Mouse (Mus musculus) ovary, postnatal 10 days (tissue): ENCODE data around the gene Rbbp8nl.
A peak's percentile ranks its signal among the peaks of the same experiment; 100 is the strongest.

Experiments
- DNase-seq: peaks from one replicate; pipeline ENCODE4 v3.0.0; 2022; ENCODE audit warnings: low spot score

Gene Rbbp8nl

GRCm38 (mm10) chr2:180257963-180258865 lies 31.5 kb downstream of the Rbbp8nl start:
- DNase-seq: no peak

GRCm38 (mm10) chr2:180257001-180257521 lies 32.6 kb downstream of the Rbbp8nl start, which contains the start of gene Rps21:
Rps21 (plus strand) TSS chr2:180257377.
- peak; percentile 89 for DNase-seq

- no peak for DNase-seq
Observed at GRCm38 (mm10) chr2:180256296-180257000, 33.2 kb downstream of the Rbbp8nl start.

GRCm38 (mm10) chr2:180255701-180256100 lies 34.0 kb downstream of the Rbbp8nl start:
- DNase-seq: no peak

GRCm38 (mm10) chr2:180254436-180255209 lies 35.1 kb downstream of the Rbbp8nl start:
- DNase-seq: no peak

GRCm38 (mm10) chr2:180251838-180252237 lies 37.8 kb downstream of the Rbbp8nl start:
- no peak for DNase-seq

- DNase-seq: no peak
Observed at GRCm38 (mm10) chr2:180250930-180251611, 38.6 kb downstream of the Rbbp8nl start.

- DNase-seq: no peak
Observed at GRCm38 (mm10) chr2:180248947-180249660, 40.6 kb downstream of the Rbbp8nl start.

GRCm38 (mm10) chr2:180247916-180248315 lies 41.8 kb downstream of the Rbbp8nl start:
- DNase-seq: no peak

- no peak for DNase-seq
Observed at GRCm38 (mm10) chr2:180243108-180243507, 46.6 kb downstream of the Rbbp8nl start.

- DNase-seq: no peak
Observed at GRCm38 (mm10) chr2:180238591-180238990, 51.1 kb downstream of the Rbbp8nl start.

GRCm38 (mm10) chr2:180237601-180238345 lies 51.9 kb downstream of the Rbbp8nl start:
- no peak for DNase-seq

- no peak for DNase-seq
Observed at GRCm38 (mm10) chr2:180236930-180237329, 52.7 kb downstream of the Rbbp8nl start.

- no peak for DNase-seq
Observed at GRCm38 (mm10) chr2:180236500-180236899, 53.2 kb downstream of the Rbbp8nl start.

- DNase-seq: no peak
Observed at GRCm38 (mm10) chr2:180235788-180236187, 53.9 kb downstream of the Rbbp8nl start.

- DNase-seq: no peak
Observed at GRCm38 (mm10) chr2:180234980-180235379, 54.7 kb downstream of the Rbbp8nl start.

- no peak for DNase-seq
Observed at GRCm38 (mm10) chr2:180234353-180234752, 55.3 kb downstream of the Rbbp8nl start.

GRCm38 (mm10) chr2:180233101-180233904 lies 56.4 kb downstream of the Rbbp8nl start:
- no peak for DNase-seq

GRCm38 (mm10) chr2:180230482-180230881 lies 59.2 kb downstream of the Rbbp8nl start:
- no peak for DNase-seq
